Mouse (Mus musculus) lung, adult 2 months (tissue): ENCODE data around the gene Polr2b. TPM values are rescaled to one million over a fixed set of nuclear protein-coding genes. Genes with fewer than 3 reads are reported as not detected.

ENCODE experiments used
- DNase-seq: peaks from one replicate; pipeline ENCODE4 v3.0.0; 2022
- H3K4me1 ChIP-seq: fragments of 200-500 bp; 2 replicates; pipeline ENCODE4 v1.6.1; 2011; ENCODE audit warnings: low read length; ENCODE audit not compliant: control insufficient read depth, insufficient read depth
- H3K4me3 ChIP-seq: fragments of 200-500 bp; replicated peaks from 2 replicates; pipeline ENCODE3; 2011; ENCODE audit warnings: low read depth, mild to moderate bottlenecking, control low read depth, low read length; ENCODE audit errors: extremely low read depth
- CTCF ChIP-seq: fragments of 200-500 bp; IDR thresholded peaks from 2 replicates; pipeline ENCODE4 v1.5.1; 2011; ENCODE audit warnings: mild to moderate bottlenecking, low read length, control low read depth; ENCODE audit not compliant: insufficient read depth
- POLR2A ChIP-seq: fragments of 200-500 bp; IDR thresholded peaks from 2 replicates; pipeline ENCODE4 v1.6.1; 2011; ENCODE audit warnings: low read depth, mild to moderate bottlenecking, control low read depth, low read length, borderline replicate concordance; ENCODE audit errors: extremely low read depth
- WGBS: fragments of 180-500 bp; shearing (Covaris S2); methylation state at CpG from one replicate; pipeline ENCODE4 v1.1.7; 2018; 5-methylcytosine and 5-hydroxymethylcytosine counted together
- polyA plus RNA-seq: library from polyadenylated mRNA; depleted of rRNA; stranded (reverse); fragments of >200 nt; gene quantifications from 2 replicates; pipeline ENCODE4 v1.2.3, GENCODE M21; 2012; rRNA removed

Polr2b gene
- polyA plus RNA-seq, 1 experiment: 18.6 TPM

- WGBS: 75% methylated on average over 10 of the region's 10 CpGs
- Histone ChIP-seq H3K4me1 (peaks cover 2% of the 10 kb centered on the region; the same call in 1 of the 2 replicates), H3K4me3 (no peak overlapping the region)
- TF ChIP-seq CTCF (no peak), POLR2A (no peak)
- DNase-seq: no peak
These were observed 83.2 kb downstream of the Polr2b start for GRCm38 (mm10) chr5:77393094-77393619.

- TF ChIP-seq POLR2A (no peak), CTCF (no peak)
- H3K4me3 ChIP-seq: no peak overlapping the region
- H3K4me1 ChIP-seq: peaks cover 7% of the 10 kb centered on the region
- 65% methylated on average over 9 of the region's 9 CpGs for WGBS
- DNase-seq: no peak
These were observed 84.2 kb downstream of the Polr2b start for GRCm38 (mm10) chr5:77393990-77394618.

GRCm38 (mm10) chr5:77398285-77399057, 88.5 kb downstream of the Polr2b start:
- 68% methylated on average over 14 of the region's 14 CpGs for WGBS
- Histone ChIP-seq H3K4me1 (peaks cover 19% of the 10 kb centered on the region), H3K4me3 (no peak overlapping the region)
- TF ChIP-seq CTCF (no peak), POLR2A (no peak)
- DNase-seq: peak; percentile 69

Other genes starting within 250 kb of the Polr2b start
- 592 and 698 TPM in 2 replicates for gene Hopx, start 195.0 kb upstream of the Polr2b start, polyA plus RNA-seq
- 2.4 and 3.5 TPM in 2 replicates for gene Spink2, start 98.7 kb upstream of the Polr2b start, polyA plus RNA-seq
- 6.7 and 7.3 TPM in 2 replicates for gene Rest, start 44.7 kb upstream of the Polr2b start, polyA plus RNA-seq
- 8.0 and 9.6 TPM in 2 replicates for gene Noa1, start 63 bp upstream of the Polr2b start, polyA plus RNA-seq
- 2,523 and 4,787 TPM in 2 replicates for gene Igfbp7, start 97.9 kb downstream of the Polr2b start, polyA plus RNA-seq